Mouse (Mus musculus) lung, embryonic 15.5 days (tissue): Measurements from ENCODE around the gene Mier3. TPM values are rescaled to one million over a fixed set of nuclear protein-coding genes. Genes with fewer than 3 reads are reported as not detected.

Experiments
- ATAC-seq: fragments of 200-750 bp; cut with Nextera tagmentation; 2 replicates; pipeline ENCODE4 v1.8.0; 2017; ENCODE audit warnings: moderate number of reproducible peaks, borderline replicate concordance; ENCODE audit not compliant: low FRiP score, low TSS enrichment; ENCODE audit errors: extremely low read depth
- H3K27ac ChIP-seq: fragments of 300-500 bp; sonication (generic); 2 replicates; pipeline ENCODE4 v1.5.1; 2015; ENCODE audit warnings: moderate library complexity, mild to moderate bottlenecking, inconsistent platforms
- H3K27me3 ChIP-seq: fragments of 300-500 bp; sonication (generic); 2 replicates; pipeline ENCODE4 v1.6.1; 2015; ENCODE audit warnings: inconsistent platforms
- H3K36me3 ChIP-seq: fragments of 300-500 bp; sonication (generic); 2 replicates; pipeline ENCODE4 v1.6.1; 2015; ENCODE audit warnings: inconsistent platforms
- H3K4me1 ChIP-seq: fragments of 300-500 bp; sonication (generic); 2 replicates; pipeline ENCODE4 v1.6.1; 2015; ENCODE audit warnings: inconsistent platforms
- H3K4me2 ChIP-seq: fragments of 300-500 bp; sonication (generic); 2 replicates; pipeline ENCODE4 v1.6.1; 2015; ENCODE audit warnings: inconsistent platforms, mild to moderate bottlenecking, moderate library complexity
- H3K4me3 ChIP-seq: fragments of 300-500 bp; sonication (generic); 2 replicates; pipeline ENCODE4 v1.5.1; 2015; ENCODE audit warnings: mild to moderate bottlenecking, inconsistent platforms
- H3K9ac ChIP-seq: fragments of 300-500 bp; sonication (generic); 2 replicates; pipeline ENCODE4 v1.6.1; 2015; ENCODE audit warnings: inconsistent platforms
- H3K9me3 ChIP-seq: fragments of 300-500 bp; sonication (generic); 2 replicates; pipeline ENCODE4 v1.6.1; 2016; ENCODE audit warnings: inconsistent platforms
- WGBS: fragments of 180-500 bp; shearing (Covaris S2); methylation state at CpG from one replicate; pipeline ENCODE4 v1.1.7; 2015; 5-methylcytosine and 5-hydroxymethylcytosine counted together
- polyA plus RNA-seq: library from polyadenylated mRNA; unstranded; fragments of >200 nt; fragmentation: Nextera tagmentation; extraction: Ambion mirVana; gene quantifications from 2 replicates; pipeline ENCODE4 v1.2.1, GENCODE M21; 2015

The Mier3 gene
- 19.3 and 20.5 TPM in 2 replicates for polyA plus RNA-seq

DNA sequence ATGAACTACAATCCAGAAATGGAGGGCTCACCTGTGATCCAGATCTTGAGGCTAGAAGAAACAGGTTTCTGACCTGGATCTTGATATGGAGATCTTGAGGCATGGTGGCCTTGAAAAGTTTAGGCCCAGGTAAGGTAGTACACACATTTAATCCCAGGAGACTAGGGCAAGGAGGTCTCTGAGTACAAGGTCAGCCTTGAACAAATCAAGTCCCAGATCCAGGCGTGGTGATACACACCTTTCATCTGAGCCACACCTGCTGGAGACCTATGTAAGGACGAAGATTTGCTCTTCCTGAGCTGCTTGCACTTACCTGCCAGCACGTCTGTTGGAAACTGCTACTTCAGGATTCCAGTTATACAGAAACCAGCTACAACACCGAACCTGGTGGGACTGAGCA is at the start of gene Mier3:
TSS of gene Mier3 (plus strand) at position 301 of the 400 bp plus-strand sequence.
- 0 out of 2 replicates have a peak, but pooled peaks cover 5% of the 10 kb centered on the region for H3K4me1 ChIP-seq
- no peaks in the 10 kb centered on the region for H3K9me3 ChIP-seq
- 82% methylated on average over 4 of the region's 4 CpGs for WGBS
- no peaks in the 10 kb centered on the region for H3K27me3 ChIP-seq
- no peak within 1 kb of the TSS for H3K4me3 ChIP-seq
- no peak within 1 kb of the TSS for H3K9ac ChIP-seq
- no peak for ATAC-seq
- no peaks in the 10 kb centered on the region for H3K36me3 ChIP-seq
- no peak within 1 kb of the TSS for H3K4me2 ChIP-seq
- no peak within 1 kb of the TSS for H3K27ac ChIP-seq

DNA sequence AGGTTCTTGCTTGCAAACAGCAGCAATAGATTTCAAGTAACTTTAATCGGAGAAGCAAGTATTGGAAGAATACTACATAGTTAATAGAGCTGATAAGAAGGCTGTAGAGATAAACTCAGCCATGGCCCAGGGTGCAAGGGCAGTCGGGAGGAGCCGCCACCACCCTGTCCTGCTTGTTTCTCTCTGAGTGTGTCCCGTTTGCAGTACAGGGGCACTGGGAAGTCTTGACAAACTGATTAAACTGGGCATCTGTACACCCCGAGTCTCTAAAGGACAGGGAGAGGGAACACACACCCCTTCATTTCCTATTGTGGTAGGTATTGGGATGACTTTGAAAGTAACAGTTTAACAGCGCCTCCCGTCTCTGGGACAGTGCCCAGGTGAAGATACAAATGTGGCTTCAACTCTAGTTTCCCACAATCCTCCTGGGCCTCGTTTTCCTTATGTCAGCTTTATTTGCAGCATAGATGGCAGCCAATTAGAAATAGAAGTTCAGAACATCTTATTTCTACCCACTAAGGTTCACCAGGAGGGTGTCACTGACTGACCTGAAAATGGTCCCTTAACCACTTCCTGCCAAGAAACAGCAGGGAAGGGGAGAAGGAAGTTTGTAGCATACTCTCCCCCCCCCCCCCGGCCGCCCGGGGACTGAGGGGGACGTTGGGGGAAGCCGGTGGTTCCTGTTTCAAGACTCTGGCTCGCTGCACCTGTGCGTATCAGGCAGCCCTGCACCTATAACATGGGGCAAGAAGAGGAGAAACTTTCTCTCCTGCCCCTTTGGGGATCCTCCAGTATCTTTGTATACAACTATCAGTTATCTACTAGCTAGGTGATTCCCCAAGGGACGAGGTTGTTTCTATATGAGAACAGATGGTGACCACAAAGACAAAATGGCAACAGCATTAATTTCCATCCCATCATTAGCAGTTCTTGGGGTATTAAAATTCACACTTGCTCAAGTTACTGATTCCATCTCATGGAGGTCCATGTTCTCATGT is 46.3 kb upstream of the Mier3 start:
- Histone ChIP-seq H3K4me1 (no peaks in the 10 kb centered on the region), H3K9ac (no peak overlapping the region), H3K9me3 (no peaks in the 10 kb centered on the region), H3K36me3 (no peaks in the 10 kb centered on the region), H3K4me3 (no peak overlapping the region), H3K27ac (no peak overlapping the region), H3K4me2 (no peak overlapping the region), H3K27me3 (no peaks in the 10 kb centered on the region)
- 76% methylated on average over 16 of the region's 16 CpGs for WGBS
- ATAC-seq: no peak

DNA sequence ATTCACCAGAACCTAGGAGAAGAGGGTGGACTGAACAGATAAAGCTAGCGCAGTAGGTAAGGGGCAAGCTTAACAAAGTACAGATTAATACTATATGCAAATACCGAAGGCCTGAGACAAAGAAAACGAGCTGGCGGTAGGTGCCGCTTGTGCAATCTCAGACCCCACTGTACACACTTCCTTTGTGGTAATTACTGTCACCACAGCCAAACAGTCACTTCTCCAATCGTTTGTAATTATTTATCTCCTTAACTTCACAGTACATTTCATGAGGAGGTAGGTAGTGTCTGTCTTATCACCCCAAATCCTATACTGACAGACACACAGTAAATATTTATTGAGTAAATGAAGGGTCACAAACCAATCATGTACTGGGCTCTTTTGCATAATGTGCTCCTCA is 40.5 kb upstream of the Mier3 start:
- Histone ChIP-seq H3K36me3 (no peaks in the 10 kb centered on the region), H3K27ac (no peak overlapping the region), H3K4me2 (no peak overlapping the region), H3K4me1 (no peaks in the 10 kb centered on the region), H3K9me3 (no peaks in the 10 kb centered on the region), H3K27me3 (no peaks in the 10 kb centered on the region), H3K4me3 (no peak overlapping the region), H3K9ac (no peak overlapping the region)
- 78% methylated on average over 6 of the region's 6 CpGs for WGBS
- ATAC-seq: no peak

DNA sequence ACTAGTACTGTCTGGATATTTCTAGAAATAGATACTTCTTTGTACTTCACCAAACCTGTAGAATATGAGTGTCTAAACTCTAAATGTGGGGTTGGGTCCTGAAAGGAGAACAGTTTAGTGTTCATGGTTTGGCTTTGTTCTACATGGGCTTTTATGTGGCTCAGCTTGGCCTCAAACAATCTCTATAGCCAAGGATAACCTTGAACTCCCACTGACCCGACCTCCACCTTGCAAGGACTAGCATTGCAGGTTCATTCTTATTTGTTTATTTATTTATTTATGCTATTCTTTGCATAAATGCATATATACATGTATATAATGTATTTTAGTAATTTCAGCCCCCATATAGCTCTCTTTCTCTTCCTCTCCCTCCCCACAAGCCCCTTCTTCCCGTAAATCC is 37.1 kb upstream of the Mier3 start:
- H3K9me3 ChIP-seq: no peaks in the 10 kb centered on the region
- H3K27ac ChIP-seq: no peak overlapping the region
- H3K27me3 ChIP-seq: no peaks in the 10 kb centered on the region
- no peak overlapping the region for H3K9ac ChIP-seq
- no peak for ATAC-seq
- H3K36me3 ChIP-seq: no peaks in the 10 kb centered on the region
- 65% methylated on average over 2 of the region's 2 CpGs for WGBS
- no peaks in the 10 kb centered on the region for H3K4me1 ChIP-seq
- no peak overlapping the region for H3K4me3 ChIP-seq
- H3K4me2 ChIP-seq: no peak overlapping the region

- Histone ChIP-seq H3K4me1 (no peaks in the 10 kb centered on the region), H3K4me2 (no peak overlapping the region), H3K9me3 (no peaks in the 10 kb centered on the region), H3K27ac (no peak overlapping the region), H3K36me3 (no peaks in the 10 kb centered on the region), H3K9ac (no peak overlapping the region), H3K4me3 (no peak overlapping the region), H3K27me3 (no peaks in the 10 kb centered on the region)
- WGBS: 75% methylated on average over 9 of the region's 9 CpGs
- no peak for ATAC-seq
These were observed 34.6 kb upstream of the Mier3 start for GRCm38 (mm10) chr13:111646204-111646603.

DNA sequence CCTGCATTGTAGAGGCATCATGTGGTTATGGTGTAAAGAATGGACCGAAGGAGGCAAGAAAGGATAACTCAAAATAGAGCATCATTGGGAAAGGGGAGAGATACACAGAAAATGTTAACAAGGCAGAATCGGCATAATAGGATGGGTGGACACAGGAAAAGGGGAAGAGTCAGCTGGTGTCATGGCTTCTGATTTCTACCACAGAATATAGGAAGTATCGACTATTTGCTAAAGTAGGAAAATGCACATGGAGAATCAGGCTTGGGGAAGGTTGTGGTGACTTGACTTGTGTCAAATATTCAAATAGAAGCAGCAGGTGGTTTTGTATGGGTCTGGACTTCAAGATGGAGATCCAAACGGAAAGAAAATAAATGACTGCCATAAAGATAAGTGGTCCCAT is 33.5 kb upstream of the Mier3 start:
- ATAC-seq: no peak
- no peaks in the 10 kb centered on the region for H3K4me1 ChIP-seq

GRCm38 (mm10) chr13:111651020-111651419 is 29.8 kb upstream of the Mier3 start:
- Histone ChIP-seq H3K27me3 (no peaks in the 10 kb centered on the region), H3K9me3 (no peaks in the 10 kb centered on the region), H3K36me3 (no peaks in the 10 kb centered on the region), H3K9ac (no peak overlapping the region), H3K4me1 (no peaks in the 10 kb centered on the region), H3K27ac (no peak overlapping the region), H3K4me2 (no peak overlapping the region), H3K4me3 (no peak overlapping the region)
- WGBS: 80% methylated on average over 6 of the region's 6 CpGs
- no peak for ATAC-seq

More for the DNA sequence above, 33.5 kb upstream of the Mier3 start:
- no peaks in the 10 kb centered on the region for H3K27me3 ChIP-seq
- H3K4me3 ChIP-seq: no peak overlapping the region
- H3K4me2 ChIP-seq: no peak overlapping the region
- no peaks in the 10 kb centered on the region for H3K36me3 ChIP-seq
- H3K9me3 ChIP-seq: no peaks in the 10 kb centered on the region
- no peak overlapping the region for H3K27ac ChIP-seq
- WGBS: 85% methylated on average over 4 of the region's 4 CpGs
- no peak overlapping the region for H3K9ac ChIP-seq

DNA sequence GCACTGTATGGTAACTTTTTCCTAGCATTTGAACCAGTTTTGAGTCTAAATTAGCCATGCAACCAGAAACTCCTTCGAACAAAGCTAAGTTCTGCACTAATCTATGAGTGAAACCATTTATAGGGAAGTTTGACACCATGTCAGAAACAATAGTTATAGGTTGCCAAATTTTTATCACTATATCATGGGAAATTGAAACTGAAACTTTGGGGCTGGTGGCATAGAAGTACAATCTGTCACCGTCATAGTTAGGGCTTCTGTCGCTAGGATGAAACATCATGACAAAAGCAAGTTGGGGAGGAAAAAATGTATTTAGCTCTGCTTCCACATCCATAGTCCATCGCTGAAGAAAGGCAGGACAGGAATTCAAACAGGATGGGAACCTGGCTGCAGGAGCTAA is 25.5 kb upstream of the Mier3 start:
- peaks cover 8% of the 10 kb centered on the region; the same call in 1 of the 2 replicates for H3K27me3 ChIP-seq
- WGBS: 77% methylated on average over 4 of the region's 4 CpGs
- H3K9ac ChIP-seq: no peak overlapping the region
- H3K4me2 ChIP-seq: no peak overlapping the region
- H3K9me3 ChIP-seq: no peaks in the 10 kb centered on the region
- ATAC-seq: no peak
- no peak overlapping the region for H3K4me3 ChIP-seq
- H3K4me1 ChIP-seq: no peaks in the 10 kb centered on the region
- no peak overlapping the region for H3K27ac ChIP-seq
- no peaks in the 10 kb centered on the region for H3K36me3 ChIP-seq

GRCm38 (mm10) chr13:111655856-111656255 is 24.9 kb upstream of the Mier3 start:
- H3K4me3 ChIP-seq: no peak overlapping the region

DNA sequence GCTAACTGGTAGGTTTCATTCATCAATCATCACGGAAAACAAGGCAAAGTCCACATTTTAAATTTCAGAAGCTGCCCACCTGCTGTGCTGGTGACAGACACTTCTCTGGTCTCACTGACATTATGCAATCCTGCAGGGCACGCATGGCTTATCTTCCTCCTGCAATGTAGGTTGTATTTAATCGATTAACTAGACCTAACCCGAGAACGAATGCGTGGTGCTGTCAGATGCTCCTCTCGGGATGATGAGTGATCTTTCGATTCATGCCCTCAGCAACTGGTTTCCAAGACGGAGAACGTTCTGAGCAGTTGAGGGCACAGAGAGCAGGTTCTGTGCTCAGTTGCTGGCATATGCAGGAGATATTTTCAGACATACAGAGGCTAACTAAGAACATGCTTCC is 24.5 kb upstream of the Mier3 start:
- no peak for ATAC-seq
- Histone ChIP-seq H3K4me3 (no peak overlapping the region), H3K36me3 (no peaks in the 10 kb centered on the region), H3K4me2 (no peak overlapping the region), H3K9ac (no peak overlapping the region), H3K9me3 (no peaks in the 10 kb centered on the region), H3K27ac (no peak overlapping the region), H3K27me3 (peaks cover 11% of the 10 kb centered on the region; the same call in 1 of the 2 replicates), H3K4me1 (no peaks in the 10 kb centered on the region)
- 56% methylated on average over 10 of the region's 10 CpGs for WGBS

More at GRCm38 (mm10) chr13:111655856-111656255, 24.9 kb upstream of the Mier3 start:
- Histone ChIP-seq H3K27ac (no peak overlapping the region), H3K9me3 (no peaks in the 10 kb centered on the region), H3K27me3 (peaks cover 11% of the 10 kb centered on the region; the same call in 1 of the 2 replicates), H3K9ac (no peak overlapping the region), H3K36me3 (no peaks in the 10 kb centered on the region), H3K4me2 (no peak overlapping the region), H3K4me1 (no peaks in the 10 kb centered on the region)
- WGBS: 55% methylated on average over 2 of the region's 2 CpGs
- no peak for ATAC-seq

DNA sequence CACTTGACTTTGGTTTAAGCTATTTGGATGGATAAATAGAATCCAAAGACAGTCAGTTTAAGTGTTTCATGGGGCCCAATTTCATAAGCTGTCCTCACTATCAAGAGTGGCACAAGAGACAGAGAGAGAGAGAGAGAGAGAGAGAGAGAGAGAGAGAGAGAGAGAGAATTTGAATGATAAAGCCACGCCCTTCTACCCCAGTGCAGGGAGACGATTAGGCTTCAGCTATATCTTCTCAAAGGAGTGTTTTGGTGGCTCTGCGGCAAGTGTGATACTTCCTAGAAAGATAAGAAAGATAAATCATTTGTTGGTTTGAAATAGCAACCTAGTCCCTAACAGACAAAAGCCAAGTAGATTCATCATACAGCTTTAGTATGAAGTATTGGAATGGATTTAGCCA is 24.0 kb upstream of the Mier3 start:
- Histone ChIP-seq H3K4me3 (no peak overlapping the region), H3K4me1 (no peaks in the 10 kb centered on the region), H3K9me3 (no peaks in the 10 kb centered on the region), H3K36me3 (no peaks in the 10 kb centered on the region), H3K27me3 (peaks cover 11% of the 10 kb centered on the region; the same call in 1 of the 2 replicates), H3K4me2 (no peak overlapping the region), H3K9ac (no peak overlapping the region), H3K27ac (no peak overlapping the region)
- WGBS: 51% methylated on average over 3 of the region's 3 CpGs
- ATAC-seq: no peak

DNA sequence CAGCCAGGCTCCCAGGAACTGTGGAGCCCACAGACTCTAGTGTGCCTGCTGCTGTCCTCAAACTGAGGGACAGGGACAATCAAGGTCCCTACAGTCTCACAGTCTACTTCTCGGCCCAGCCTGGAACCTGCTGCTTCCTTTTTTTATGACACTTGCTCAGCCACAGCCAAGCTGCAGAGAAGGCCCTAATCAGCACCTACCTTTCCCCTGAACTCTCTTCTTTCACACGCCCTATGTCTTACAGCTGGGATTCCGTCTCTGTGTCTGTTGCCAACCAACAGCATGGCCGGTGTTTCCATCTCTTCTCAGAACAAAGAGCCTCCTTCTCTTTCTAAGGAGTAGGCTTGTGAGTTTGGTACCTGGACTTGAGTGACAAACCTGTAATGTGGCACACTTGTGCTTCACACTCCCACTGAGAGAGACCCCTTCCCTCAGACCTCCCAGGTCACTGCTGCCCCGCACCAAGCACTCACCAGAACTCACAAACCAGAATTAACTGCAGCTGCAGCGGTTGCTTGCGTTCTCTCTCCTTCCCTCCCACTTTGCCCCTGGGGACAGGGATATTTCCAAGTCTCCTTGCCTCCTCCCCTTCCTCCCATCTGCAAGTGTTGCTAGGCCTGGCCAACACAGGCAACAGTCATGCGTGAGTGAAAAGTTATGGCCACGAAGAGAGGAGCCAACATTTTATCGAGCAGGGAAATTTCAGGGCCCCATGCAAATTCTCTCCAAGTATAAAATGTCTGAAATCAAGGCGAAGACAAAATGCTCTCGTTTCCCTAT is 22.1 kb upstream of the Mier3 start:
- Histone ChIP-seq H3K4me1 (no peaks in the 10 kb centered on the region), H3K27me3 (peaks cover 11% of the 10 kb centered on the region; the same call in 1 of the 2 replicates), H3K36me3 (no peaks in the 10 kb centered on the region), H3K9me3 (no peaks in the 10 kb centered on the region), H3K4me2 (no peak overlapping the region), H3K27ac (no peak overlapping the region), H3K9ac (no peak overlapping the region), H3K4me3 (no peak overlapping the region)
- WGBS: 47% methylated on average over 12 of the region's 12 CpGs
- no peak for ATAC-seq
